Mouse (Mus musculus) thymus, postnatal 0 days (tissue): ENCODE data around the gene Col12a1. TPM values are rescaled to one million over a fixed set of nuclear protein-coding genes. Genes with fewer than 3 reads are reported as not detected.
"Not testable (repeated sequence)": the region's sequence is repeated elsewhere in the genome, so short reads cannot be mapped to it uniquely, and the experiment has no call there.

Experiments
- DNase-seq: peaks from one replicate; pipeline ENCODE4 v3.0.0-alpha.2; 2015; ENCODE audit warnings: low spot score
- polyA plus RNA-seq: library from polyadenylated mRNA; unstranded; fragments of >200 nt; fragmentation: Nextera tagmentation; extraction: Ambion mirVana; gene quantifications from 2 replicates; pipeline ENCODE4 v1.2.1, GENCODE M21; 2015

Gene Col12a1
- polyA plus RNA-seq, 1 experiment from 2014 or later: 5.5 TPM

DNA sequence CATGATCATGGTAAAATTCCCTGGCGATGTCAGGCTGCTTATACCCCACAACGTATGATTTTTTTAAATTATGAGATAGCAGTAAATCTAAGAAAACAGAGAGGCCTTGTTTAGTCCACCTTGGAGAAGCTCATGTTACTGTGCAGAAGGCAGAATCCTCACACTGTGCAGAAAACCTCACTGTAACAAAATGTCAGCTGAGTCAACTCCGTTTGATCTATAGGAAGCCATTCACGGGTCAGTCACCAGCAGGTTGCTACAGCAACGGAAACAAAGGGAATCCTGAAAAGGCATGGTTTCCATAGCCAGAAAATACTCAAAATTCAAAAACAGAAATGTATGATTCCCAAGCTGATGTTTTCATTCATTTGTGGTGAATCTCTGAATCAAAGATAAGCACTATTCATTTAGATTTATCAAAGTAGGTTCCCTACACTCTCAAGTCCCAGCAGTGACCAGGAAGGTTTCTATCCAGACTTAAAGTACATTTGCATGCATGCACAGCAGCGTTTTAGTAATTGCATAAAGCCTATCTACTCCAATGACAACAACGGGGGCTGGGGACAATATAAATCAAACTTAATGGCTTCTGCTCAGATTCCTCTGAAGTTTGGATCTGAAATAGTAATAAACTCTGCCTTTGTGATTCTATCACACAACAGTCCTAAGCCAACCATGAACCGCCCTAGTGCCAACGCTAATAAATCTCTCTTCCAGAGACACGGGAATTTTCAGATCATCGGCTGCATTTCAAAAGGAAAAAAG, 28.7 kb downstream of the Col12a1 start:
- no peak for DNase-seq

GRCm38 (mm10) chr9:79689342-79689741, 29.3 kb downstream of the Col12a1 start:
- no peak for DNase-seq

GRCm38 (mm10) chr9:79687227-79687626, 31.4 kb downstream of the Col12a1 start:
- DNase-seq: no peak

- no peak for DNase-seq
These were observed 32.6 kb downstream of the Col12a1 start for GRCm38 (mm10) chr9:79686049-79686448.

GRCm38 (mm10) chr9:79680453-79681240, 38.0 kb downstream of the Col12a1 start:
- no peak for DNase-seq

- DNase-seq: not testable (repeated sequence)
These were observed 49.8 kb downstream of the Col12a1 start for GRCm38 (mm10) chr9:79668806-79669205.

DNA sequence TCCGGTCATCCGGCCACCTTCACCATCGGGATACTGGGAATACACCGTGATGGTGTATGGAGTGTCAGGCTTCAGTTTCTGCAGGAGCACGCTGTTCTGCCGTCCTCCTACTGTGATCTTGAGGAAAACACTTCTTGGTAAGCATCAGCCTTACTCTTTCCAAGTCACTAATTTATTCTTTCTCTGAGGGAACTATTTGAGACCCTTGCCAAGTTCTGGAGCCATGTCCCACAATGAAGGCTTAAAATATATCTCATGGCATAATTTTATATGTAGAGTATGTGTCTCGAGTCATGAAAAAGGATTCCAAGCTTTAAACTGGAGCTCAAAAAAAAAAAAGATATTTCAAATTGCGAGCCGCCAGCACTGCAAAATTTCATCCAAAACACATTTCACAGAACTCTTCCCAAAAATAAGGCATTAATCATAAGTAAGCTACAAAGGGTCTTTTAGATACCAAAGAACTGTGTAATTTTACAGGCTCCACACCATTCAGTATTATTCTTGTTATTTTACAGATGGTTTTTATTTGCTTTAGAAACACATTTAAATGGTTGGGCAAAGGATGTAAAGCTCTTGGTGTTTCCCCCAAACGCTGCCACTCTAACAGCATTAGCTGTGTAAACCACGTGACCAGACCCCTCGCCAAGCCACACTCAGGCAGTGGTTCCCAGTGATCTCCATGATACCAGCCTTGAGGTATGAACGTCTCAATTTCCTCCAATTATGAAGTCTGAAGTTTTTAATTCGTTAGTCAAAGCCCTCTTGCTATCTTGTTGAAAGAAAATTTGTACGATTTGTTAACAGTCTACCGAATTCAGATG, 65.1 kb downstream of the Col12a1 start:
- no peak for DNase-seq

- no peak for DNase-seq
These were observed 70.0 kb downstream of the Col12a1 start for GRCm38 (mm10) chr9:79648587-79648986.

GRCm38 (mm10) chr9:79645757-79646156, 72.9 kb downstream of the Col12a1 start:
- DNase-seq: no peak

DNA sequence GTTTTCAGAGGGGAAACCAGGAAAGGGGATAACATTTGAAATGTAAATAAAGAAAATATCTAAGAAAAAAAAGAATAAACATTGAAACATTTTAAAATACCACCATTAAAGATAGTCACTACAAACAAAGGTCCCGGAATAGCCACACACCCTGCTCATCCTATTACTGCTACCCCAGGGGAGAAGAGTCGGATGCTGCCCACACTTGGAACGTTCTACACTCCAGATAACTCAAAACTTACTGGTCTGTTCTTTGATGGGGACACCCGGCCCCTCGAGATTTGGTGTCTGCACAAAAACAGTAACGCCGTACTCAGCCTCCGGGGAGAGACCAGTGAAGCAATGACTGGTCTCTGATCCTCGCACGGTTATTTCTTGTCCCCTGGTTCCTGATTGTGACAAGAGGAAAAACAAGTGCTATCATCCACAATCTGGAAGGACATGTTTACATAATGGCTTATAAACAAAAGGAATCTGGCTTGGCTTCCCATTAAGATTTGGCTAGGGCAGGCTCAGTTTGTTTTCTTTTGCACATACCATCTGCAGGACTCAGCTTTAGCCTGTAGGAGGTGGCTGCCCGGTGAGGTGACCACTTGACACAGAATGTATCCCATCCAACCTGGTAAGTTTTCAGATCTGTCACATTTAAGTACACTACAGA, 79.1 kb downstream of the Col12a1 start:
- DNase-seq: no peak

- no peak for DNase-seq
These were observed 80.8 kb downstream of the Col12a1 start for GRCm38 (mm10) chr9:79637879-79638278.

- no peak for DNase-seq
These were observed 84.6 kb downstream of the Col12a1 start for GRCm38 (mm10) chr9:79634076-79634475.

- DNase-seq: no peak
These were observed 87.4 kb downstream of the Col12a1 start for GRCm38 (mm10) chr9:79631186-79631585.

- DNase-seq: no peak
These were observed 99.6 kb downstream of the Col12a1 start for GRCm38 (mm10) chr9:79618839-79619597.

DNA sequence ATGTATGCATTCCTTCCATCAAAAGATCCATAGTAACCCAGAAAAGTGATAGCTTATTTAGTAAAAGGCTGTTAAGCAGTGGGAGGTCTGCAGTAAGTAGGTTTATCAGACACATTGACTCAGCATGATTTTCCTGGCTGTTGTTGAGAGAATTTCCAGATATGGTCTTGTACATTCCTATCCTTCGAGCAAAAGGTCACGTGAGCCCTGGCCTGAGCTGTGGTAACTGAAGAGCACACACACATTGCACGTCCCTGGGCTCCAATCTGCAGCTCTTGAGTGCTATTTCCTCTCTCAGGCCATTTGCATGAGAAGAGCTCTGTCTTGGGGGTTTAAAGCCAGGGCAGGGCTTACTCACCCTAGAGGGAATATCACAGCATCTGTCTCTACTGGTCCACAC, 101.3 kb downstream of the Col12a1 start:
- no peak for DNase-seq

GRCm38 (mm10) chr9:79616040-79616439, 102.6 kb downstream of the Col12a1 start:
- no peak for DNase-seq

DNA sequence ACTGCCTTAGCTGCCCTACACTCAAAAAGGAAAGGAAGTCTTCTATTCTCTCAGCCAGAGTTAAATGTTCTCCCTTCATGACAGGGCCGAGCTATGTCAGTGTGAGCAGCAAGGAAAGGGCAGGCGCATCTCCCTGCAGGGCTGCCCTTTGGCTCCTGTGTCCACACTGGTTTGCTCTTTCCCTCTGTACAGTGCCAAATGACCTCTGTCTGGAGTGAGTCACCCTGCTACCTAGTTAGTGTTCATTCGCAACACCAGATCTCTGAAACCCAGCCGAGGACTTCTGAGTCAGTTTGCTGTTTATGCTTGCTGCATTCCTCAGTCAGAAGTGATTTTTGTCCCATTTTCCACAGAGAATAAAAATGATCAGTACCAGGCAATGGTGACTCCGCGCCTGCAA, 108.3 kb downstream of the Col12a1 start:
- DNase-seq: no peak

GRCm38 (mm10) chr9:79609661-79610060, 109.0 kb downstream of the Col12a1 start:
- no peak for DNase-seq

DNA sequence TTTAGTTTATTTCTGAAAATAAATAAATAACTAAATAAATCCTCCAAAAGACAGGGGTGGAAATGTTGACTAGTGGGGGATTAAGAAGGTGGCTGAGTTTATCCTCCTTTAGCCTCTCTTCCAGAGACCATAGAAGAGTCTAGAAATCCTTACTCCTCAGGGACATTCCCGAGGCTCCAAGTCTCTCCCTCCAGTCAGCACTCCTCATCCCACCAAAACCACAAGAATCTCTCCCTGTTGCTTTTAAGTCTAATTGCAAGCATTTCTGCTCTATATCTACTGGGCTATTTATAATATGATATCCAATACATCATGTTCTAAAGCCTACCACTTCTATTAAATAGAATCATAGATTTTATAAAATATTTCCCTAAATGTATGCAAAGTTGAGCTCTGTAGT, 109.8 kb downstream of the Col12a1 start:
- DNase-seq: no peak

DNA sequence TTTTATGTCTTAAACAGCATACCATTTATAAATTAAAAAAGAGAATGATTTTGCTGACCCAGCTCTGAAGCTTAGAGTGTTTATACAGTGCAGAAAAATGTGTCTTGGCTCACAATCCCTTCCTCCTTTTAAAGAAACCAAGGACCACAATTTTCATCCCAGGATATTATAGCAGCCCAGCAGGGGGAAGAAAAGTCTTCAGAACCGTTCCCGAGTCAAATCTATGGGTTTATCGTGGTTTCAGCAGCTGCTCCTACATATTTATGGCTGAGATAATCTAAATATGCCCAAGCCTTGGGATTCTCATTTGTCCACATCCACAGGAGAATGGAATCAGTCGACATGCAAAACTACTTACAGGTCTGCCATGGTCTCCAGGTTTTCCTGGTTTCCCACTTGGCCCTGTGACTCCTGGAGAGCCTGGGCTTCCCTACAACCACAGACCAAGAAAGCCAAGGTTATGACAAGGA, 110.5 kb downstream of the Col12a1 start:
- no peak for DNase-seq
